Mouse (Mus musculus) liver, adult 2 months (tissue): ENCODE data around the gene Mettl1.

ENCODE experiments used
- CTCF ChIP-seq: fragments of 200-500 bp; IDR thresholded peaks from 2 replicates; pipeline ENCODE4 v1.5.1; 2011; ENCODE audit warnings: low read depth, low read length, control low read depth
- POLR2A ChIP-seq: fragments of 200-500 bp; IDR thresholded peaks from 2 replicates; pipeline ENCODE4 v1.6.1; 2011; ENCODE audit warnings: low read length, control low read depth; ENCODE audit not compliant: insufficient read depth; ENCODE audit errors: extremely low read depth

- no peak for TF ChIP-seq POLR2A
- no peak for TF ChIP-seq CTCF
Measured at GRCm38 (mm10) chr10:127081996-127082620, 40.9 kb downstream of the Mettl1 start.
